ENCODE assay signal across 28 mouse cellular contexts in the genomic region with DNA sequence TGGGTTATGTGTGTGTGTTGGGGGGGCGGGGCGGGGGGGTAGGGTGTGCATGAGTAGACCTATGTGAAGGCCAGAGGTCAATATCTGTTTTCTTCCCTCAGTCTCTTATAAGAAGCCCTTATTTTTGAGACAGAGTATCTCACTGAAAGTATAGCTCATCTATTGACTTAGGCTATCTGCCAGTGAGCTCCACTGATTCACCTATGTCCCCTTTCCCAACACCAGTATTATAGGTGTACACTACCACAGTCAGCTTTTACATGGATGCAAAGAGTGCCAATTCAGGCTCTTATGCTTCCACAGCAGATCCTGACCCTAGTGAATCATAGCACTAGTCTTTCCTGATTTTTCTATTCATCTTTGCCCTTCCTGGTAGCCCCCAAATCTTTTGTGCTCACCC.
"Had no signal": no experiment of that assay in that cellular context is flagged by ENCODE, and none has a peak within 500 bp of the region (broad histone marks: within the 10 kb centered on the region; RNA-seq: fewer than 3 reads in every experiment).

No protein-coding gene starts in this region.

- H3K27ac ChIP-seq: embryonic facial prominence, embryonic 10.5 days; embryonic facial prominence, embryonic 12.5 days; embryonic facial prominence, embryonic 13.5 days; embryonic facial prominence, embryonic 15.5 days; forebrain, embryonic 10.5 days; forebrain, embryonic 12.5 days; forebrain, embryonic 13.5 days; forebrain, embryonic 15.5 days; gastrocnemius, adult 2 months had no signal

- ATAC-seq: forebrain, embryonic 13.5 days; forebrain, embryonic 14.5 days; forebrain, embryonic 15.5 days; forebrain, embryonic 16.5 days; forebrain, postnatal 0 days had no signal

- DNase-seq: cerebellum, adult 2 months; cerebellum, adult 8-10 months; cerebellum, adult 9-10 months; cerebellum, adult 9-11 months; cerebellum, postnatal 10 days; cerebellum, postnatal 14 days; cerebellum, postnatal 25 days; cerebellum, postnatal 36 days; embryo, embryonic 11 days; forebrain, postnatal 0 days; gastrocnemius, adult 2 months; gastrocnemius, postnatal 10 days; gastrocnemius, postnatal 14 days; gastrocnemius, postnatal 25 days; gastrocnemius, postnatal 36 days; heart, adult 11 months; heart, adult 18-20 months had no signal

- H3K4me3 ChIP-seq: embryonic facial prominence, embryonic 10.5 days; embryonic facial prominence, embryonic 12.5 days; embryonic facial prominence, embryonic 13.5 days; embryonic facial prominence, embryonic 15.5 days; erythroblast, embryonic 14.5 days; forebrain, embryonic 10.5 days; forebrain, embryonic 12.5 days; forebrain, embryonic 13.5 days; forebrain, embryonic 15.5 days; gastrocnemius, adult 2 months had no signal

- H3K4me1 ChIP-seq: forebrain, embryonic 13.5 days; forebrain, embryonic 15.5 days had no signal

- H3K9me3 ChIP-seq: embryonic facial prominence, embryonic 15.5 days; forebrain, embryonic 15.5 days had no signal

- H3K27me3 ChIP-seq: embryonic facial prominence, embryonic 12.5 days had no signal

- H3K9ac ChIP-seq: embryonic facial prominence, embryonic 12.5 days; embryonic facial prominence, embryonic 13.5 days; embryonic facial prominence, embryonic 15.5 days; forebrain, embryonic 12.5 days; forebrain, embryonic 13.5 days; forebrain, embryonic 15.5 days; forebrain, postnatal 0 days had no signal

- H3K36me3 ChIP-seq: embryonic facial prominence, embryonic 10.5 days; embryonic facial prominence, embryonic 12.5 days; embryonic facial prominence, embryonic 13.5 days; embryonic facial prominence, embryonic 15.5 days; forebrain, embryonic 10.5 days; forebrain, embryonic 12.5 days; forebrain, embryonic 15.5 days had no signal

- H3K4me2 ChIP-seq: embryonic facial prominence, embryonic 12.5 days; embryonic facial prominence, embryonic 13.5 days; embryonic facial prominence, embryonic 15.5 days; forebrain, embryonic 12.5 days; forebrain, embryonic 13.5 days; forebrain, embryonic 15.5 days had no signal
